Mouse (Mus musculus) subcutaneous adipose tissue, adult 2 months (tissue): ENCODE results near the gene Ifnk. TPM values are rescaled to one million over a fixed set of nuclear protein-coding genes. Genes with fewer than 3 reads are reported as not detected.

ENCODE experiments used
- polyA plus RNA-seq: library from polyadenylated mRNA; depleted of rRNA; stranded (reverse); fragments of >200 nt; gene quantifications from 2 replicates; pipeline ENCODE4 v1.2.3, GENCODE M21; 2012; ENCODE audit warnings: low replicate concordance; rRNA removed

The Ifnk gene
- not detected in 2 replicates for polyA plus RNA-seq

GRCm38 (mm10) chr4:35151756-35152155 lies at the start of gene Ifnk:
TSS of gene Ifnk (plus strand) at chr4:35152056.

GRCm38 (mm10) chr4:35156751-35157611 lies 5.1 kb downstream of the Ifnk start, which contains the start of gene Mob3b:
TSS of gene Mob3b (minus strand) at chr4:35157484.

Other genes with a start within 250 kb of the Ifnk start
- 5.9 and 10.2 TPM in 2 replicates for gene Mob3b, start 5.4 kb downstream of the Ifnk start, polyA plus RNA-seq
- 21.9 and 64.8 TPM in 2 replicates for gene C9orf72, start 74.1 kb downstream of the Ifnk start, polyA plus RNA-seq